Mouse (Mus musculus) mouse trophoblast stem cell (cell line): Measurements from ENCODE around the gene Cfap298.

Experiments
- in situ Hi-C, 2 experiments: fragments of 300-500 bp; cut with MseI, MboI; formaldehyde crosslinking; loops; 2 replicates in 1 of 2; 3 replicates in 1 of 2; pipeline ENCODE4 v1.15.1; 2025

Cfap298 gene

GRCm38 (mm10) chr16:90934687-90935328 is at the start of gene Cfap298:
Gene Cfap298, minus strand, starts transcription at chr16:90935114.
- in situ Hi-C loops = no loop called here

DNA sequence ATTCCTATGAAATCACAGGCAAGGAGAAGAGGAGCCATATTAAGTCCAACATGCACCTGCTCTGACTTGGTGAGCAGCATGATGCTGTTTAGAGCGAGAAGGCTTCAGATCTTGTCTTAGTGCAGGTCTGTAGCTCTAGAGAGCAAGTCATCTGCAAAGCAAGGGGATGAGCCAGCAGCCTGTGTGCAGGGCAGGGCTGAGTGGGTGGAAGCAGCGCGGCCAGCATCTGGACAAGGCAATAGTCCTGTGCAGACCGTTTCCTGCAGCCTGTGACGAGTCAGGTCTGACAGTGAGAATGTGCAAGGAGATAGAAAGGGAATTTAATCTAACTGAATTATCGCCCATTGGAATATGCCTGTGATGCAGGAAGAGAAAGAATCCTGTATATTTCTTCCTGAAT is 36.1 kb upstream of the Cfap298 start:
- in situ Hi-C loops = no loop called here

- in situ Hi-C loops = no loop called here
Observed at GRCm38 (mm10) chr16:90966241-90966640, 31.3 kb upstream of the Cfap298 start.

GRCm38 (mm10) chr16:90964302-90964701 is 29.4 kb upstream of the Cfap298 start:
- in situ Hi-C loops = no loop called here

DNA sequence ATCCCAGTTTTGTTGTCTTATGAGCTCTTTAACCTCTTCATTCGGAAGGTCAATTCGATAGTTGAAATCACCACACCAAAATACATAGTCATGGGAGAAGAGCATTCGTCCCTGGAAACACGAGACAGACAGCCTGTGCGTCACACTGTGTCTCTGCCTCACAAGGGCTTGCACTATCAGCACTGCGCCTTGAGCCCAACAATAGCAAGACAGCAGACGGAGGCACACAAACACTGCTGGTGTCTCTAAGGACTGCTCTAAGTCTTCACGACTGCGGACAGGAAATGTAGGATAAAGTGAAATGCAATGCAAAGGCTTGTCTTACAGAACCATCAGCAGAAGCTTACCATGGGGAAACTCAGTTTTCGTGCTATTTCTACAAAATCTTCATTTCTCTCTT is 29.0 kb upstream of the Cfap298 start:
- in situ Hi-C loops = no loop called here

DNA sequence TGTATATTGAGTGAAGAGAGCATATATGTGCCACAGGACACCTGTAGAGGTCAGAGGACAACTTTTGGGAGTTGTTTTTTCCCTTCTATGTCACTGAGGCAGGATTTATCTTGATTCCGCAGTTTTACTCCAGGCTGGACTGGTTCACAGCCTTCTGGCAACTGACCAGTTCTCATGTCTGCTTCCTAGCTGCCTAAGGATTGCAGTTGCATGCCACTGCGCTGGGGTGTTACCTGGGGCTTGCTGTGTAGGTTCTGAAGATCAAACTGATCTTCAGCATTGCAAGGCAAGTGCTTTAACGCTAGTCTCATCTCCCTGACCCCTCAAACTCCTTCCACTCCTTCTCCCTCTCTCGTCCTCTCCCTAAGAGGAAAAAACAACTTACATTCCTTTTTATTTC is 28.3 kb upstream of the Cfap298 start:
- in situ Hi-C loops = no loop called here

DNA sequence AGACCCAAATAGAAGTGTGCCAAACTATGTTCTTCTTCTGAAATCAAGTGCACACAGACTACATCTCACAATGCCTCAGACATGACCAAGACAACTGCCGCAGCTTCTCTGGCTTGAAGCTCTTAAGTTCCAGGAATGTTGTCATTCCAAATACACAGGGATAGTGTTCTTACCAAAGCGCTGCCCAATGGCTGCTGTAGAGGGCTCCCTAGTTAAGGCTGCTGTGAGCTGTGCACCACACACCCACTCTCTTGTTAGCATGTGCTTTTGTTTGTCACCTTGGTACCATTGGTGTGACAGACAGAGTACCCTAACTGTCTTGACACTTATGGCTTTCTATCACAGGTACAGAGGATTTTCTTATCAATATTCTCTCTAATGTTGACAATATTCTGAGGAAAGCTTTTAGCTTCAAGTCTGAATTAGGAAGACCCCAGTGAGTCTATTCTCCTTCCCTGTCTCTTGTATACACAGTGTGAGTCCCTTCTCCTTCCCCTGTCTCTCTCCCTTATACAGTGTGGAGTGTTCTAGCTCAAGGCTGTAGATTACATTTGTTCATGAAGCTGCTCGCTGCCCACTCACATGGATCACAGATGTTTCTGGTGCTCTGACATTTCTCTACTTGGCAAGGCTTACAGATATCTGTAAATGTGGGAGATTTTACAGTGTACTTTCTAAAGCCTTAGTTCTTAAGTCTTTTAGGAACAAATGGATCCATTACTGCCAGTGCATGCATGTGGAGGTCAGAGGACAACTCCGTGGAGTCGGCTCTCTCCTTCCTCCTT is 23.6 kb upstream of the Cfap298 start:
- in situ Hi-C loops = no loop called here

DNA sequence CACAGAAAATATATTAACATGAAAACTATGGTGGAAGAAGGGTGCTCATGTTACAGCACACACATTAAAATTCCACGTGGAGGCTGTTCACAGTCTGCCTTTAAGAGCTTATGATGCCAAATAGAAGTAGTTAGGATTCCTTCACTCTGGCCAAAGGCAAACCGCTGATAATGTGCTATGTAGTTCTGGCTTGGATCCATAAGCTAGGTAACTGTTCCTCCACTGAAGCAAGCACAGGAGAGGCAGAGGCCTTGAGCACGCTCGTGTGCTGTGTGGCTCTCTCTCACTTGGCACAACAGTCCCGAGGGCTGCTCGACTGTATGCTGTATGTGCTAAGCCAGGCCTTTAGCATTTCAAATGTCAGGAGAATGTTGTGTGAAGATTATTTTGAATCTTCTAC is 20.6 kb upstream of the Cfap298 start:
- in situ Hi-C loops = no loop called here

DNA sequence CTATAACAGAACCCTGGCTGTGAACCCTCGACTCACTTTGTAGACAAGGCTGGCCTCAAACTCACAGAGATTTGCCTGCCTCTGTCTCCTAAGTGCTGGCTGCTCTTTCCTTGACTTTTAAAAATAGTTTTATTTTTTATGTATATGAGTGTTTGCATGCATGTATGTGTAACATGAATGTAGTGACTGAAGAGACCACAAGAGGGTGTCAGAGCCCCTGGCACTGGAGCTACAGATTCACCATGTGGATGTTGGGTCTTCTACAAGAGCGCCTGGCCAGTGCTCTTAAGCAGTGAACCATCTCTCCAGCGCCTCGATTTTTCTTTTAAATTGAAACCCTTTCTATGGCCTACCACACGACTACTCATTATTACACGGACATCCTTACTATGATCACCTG is 18.9 kb upstream of the Cfap298 start:
- in situ Hi-C loops = no loop called here

GRCm38 (mm10) chr16:90953147-90953546 is 18.2 kb upstream of the Cfap298 start:
- in situ Hi-C loops = no loop called here

DNA sequence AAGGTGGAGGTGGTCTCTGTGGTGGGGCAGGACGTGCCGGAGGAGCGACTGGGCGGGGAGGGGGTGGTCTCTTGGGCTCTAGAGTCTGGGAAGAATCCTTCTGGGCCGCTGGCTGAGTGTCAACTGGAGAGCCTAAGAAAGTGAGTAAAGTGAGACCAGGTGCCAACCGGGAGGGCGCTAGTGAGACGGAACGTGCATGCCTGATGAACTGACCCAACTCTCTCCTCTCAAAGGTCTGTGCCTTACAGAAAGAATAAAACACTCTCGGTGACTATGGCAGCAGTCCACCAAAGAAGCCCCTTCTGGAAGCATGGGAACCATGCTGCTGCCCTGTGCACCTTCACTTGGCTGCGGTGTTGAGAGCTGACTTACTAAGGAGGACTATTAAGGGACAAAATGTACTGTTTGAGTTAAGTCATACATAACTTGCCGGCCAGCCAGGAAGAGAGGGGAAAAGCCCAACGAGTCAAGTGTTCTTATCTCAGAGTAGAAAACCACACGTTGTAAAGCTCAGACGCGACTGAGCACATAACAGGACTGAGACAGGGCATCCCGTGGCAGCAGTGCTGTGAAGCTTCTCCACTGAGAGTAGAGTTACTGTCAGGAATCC is 15.5 kb upstream of the Cfap298 start:
- in situ Hi-C loops = no loop called here

- in situ Hi-C loops = no loop called here
Observed at GRCm38 (mm10) chr16:90946977-90947376, 12.1 kb upstream of the Cfap298 start.

GRCm38 (mm10) chr16:90941246-90941645 is 6.3 kb upstream of the Cfap298 start:
- in situ Hi-C loops = no loop called here

DNA sequence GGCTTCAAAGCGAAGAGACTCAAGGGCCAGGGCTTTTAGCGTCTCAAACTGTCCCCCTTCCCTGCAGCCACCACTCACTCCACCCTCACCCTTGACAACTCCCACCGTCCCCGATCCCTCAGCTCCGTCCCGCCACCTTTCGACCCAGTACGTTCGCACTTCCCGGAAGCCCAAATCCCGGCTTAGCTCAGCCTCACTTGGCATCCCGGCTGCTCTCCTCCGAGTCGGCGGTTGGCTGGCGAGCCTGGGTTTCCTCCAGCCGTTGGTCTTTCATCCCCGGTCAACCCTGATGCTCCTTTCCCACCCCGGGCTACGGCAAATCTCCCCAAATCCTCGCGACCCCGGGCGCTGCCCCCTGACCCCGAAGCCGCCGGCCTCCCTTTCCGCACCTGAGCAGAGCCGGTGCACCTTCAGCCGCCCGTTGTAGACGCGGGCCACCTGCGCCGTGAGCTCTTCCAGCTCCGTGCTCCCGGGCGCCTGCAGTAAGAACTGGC is 674 bp downstream of the Cfap298 start:
- in situ Hi-C loops = no loop called here

GRCm38 (mm10) chr16:90933534-90934176 is 1.3 kb downstream of the Cfap298 start:
- in situ Hi-C loops = no loop called here

- in situ Hi-C loops = loop anchor here in 1 of 2 experiments (10.0 kb wide), 1 partner anchor 103 kb away; the partner anchor contains the start of gene Eva1c
Observed at GRCm38 (mm10) chr16:90927446-90927845, 7.5 kb downstream of the Cfap298 start.

DNA sequence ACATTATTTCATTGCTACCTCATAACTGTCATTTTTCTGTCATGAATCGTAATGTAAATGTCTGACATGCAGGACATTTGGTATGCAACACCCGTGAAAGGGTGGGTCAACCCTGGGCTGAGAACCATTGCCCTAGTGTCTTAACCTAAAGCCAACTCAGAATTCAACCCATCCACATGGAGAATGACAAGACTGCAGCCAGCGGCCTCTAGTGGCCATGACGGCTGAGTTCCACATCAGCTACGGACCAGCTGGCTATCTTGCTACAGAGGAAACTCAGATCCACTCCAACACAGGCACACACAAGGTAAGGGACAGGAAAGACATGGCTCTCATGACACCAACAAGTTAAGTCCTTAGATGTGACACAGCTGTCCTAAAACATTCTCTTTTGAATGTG is 9.5 kb downstream of the Cfap298 start:
- in situ Hi-C loops = loop anchor here in 1 of 2 experiments (10.0 kb wide), 1 partner anchor 101 kb away; the partner anchor contains the start of gene Eva1c

DNA sequence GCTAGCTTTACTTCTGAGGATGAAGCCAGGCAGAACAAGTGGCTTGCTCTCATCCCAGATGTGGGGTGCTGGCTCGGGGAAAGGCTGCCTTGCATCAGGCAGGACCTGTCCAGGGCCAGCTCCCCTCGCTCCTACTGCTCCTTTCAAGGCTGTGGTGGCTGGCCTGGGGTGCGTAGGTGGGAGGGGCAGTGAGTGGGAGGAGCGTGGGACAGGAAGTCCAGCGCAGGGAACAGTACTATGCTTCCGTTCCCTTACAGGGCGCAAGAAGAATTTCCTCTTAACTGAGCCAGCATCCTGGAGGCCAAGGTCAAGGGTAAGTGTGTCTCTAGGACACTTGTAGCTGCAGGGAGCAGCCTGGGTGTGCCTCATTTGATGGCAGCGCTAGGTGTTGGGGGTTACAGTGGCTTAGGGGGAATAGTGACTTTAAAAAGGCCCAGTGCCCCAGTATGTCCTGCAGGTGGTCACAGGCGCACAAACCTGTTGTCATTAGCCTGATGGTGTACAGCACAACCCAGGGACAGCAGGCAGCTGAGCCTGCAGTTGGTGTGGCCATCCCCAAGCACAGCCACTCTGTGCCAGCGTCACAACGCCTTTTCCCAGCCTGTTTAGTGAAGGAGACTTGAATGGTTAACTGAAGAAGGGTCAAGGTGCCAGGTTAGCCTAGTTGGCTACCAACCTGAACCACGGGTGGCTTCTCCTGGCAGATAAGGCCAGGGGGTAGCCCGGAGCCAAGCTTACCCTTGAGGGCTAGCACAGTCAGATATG is 10.1 kb downstream of the Cfap298 start:
- in situ Hi-C loops = loop anchor here (5.0 to 10.0 kb wide), 2 partner anchors 92 to 100 kb away; partner anchors contain the start of gene Eva1c (in 1 of the 2)

DNA sequence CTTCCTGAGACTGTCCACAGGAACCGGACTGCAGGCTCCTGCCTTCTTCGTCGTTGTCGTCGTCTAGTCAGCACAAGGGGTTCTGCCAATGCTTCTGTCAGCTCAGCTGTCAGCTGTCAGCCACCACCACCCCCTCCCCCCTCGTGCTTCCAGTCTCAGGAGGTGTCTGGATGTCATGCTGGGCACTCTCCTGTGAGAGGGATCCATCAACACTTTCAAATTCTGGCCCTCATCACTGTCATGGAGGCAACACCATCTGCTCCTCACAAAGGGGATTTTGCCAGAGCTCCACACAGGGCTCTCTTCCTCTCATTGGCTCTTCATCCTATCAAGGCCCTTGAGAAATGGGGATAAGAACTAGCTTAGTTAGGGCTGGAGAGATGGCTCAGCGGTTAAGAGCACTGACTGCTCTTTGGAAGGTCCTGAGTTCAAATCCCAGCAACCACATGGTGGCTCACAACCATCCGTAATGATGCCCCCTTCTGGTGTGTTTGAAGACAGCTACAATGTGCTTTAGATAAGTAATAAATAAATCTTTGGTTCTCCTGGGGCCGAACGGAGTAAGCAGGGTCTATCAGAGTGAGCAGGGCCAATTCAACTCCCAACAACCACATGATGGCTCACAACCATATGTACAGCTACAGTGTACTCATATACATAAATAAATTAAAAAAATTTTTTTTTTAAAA is 13.3 kb downstream of the Cfap298 start:
- in situ Hi-C loops = loop anchor here (5.0 to 10.0 kb wide), 2 partner anchors 89 to 97 kb away; partner anchors contain the start of gene Eva1c (in 1 of the 2)

DNA sequence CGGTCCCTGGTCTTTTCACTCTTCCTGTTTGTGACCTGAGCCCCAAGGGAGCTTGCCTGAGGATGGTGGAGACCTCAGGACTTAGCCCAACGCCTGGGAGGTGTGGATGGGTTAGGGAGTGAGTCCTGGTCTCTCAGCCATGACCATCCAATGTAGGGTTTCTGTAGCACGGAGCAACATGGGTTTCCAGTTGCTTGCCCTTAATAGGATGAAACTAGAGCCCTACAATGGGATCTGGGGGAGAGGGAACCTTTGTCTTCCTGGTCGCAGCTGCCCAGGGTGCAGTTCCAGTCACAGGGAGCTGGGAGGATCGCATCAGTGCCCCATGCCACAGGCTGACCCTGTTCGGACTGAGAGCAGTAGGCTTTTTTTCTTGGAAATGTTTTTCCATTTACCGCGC is 17.8 kb downstream of the Cfap298 start:
- in situ Hi-C loops = no loop called here
